ENCODE assay signal across 8 mouse cellular contexts in the genomic region with DNA sequence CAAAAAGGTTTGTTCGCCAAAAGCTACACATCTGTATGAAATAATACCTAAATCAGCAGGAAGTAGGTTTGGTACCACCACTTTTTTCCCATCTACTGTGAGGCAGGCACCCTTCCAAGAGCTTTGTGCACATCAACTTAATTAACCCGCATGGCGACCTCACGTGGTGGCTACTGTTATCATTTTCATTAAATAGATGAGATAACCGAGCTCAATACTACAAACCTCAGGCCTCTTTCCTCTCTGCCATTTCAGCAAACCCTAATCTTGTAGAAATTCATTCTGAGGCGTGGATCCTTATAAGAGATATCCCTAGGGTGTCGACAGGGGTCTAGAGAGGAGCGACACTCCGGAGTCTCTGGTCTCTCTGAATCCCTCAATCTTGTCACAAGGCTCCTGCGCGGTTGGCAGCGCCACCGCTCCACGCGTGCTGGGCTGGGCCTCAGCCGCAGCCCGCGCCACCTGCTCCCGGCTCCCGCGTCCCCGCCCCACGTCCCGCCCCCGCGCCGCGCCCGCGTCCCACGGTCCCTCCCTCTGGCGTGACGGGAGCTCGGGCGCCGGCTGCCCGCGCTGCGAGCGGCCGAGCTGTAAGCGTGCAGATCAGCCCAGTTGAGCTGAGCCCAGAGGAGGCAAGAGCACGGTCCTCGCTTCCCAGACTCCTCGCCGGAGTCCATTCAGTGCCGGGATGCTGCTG. TPM values are rescaled to one million over a fixed set of nuclear protein-coding genes. Genes with fewer than 3 reads are reported as not detected.
DNase-seq lines count a peak whose midpoint lies in the region; ATAC-seq lines count a peak whose summit lies in the region.

A gene (plus strand): TSS at position 533 of the 694 bp plus-strand sequence.

- H3K9me3 ChIP-seq in forebrain, embryonic 16.5 days (ENCODE audit: control insufficient read depth, low read length), result no peaks in the 10 kb centered on the region
- H3K9me3 ChIP-seq in hindbrain, embryonic 16.5 days (ENCODE audit: control insufficient read depth, low read length), result no peaks in the 10 kb centered on the region

- H3K36me3 ChIP-seq in forebrain, embryonic 16.5 days (ENCODE audit: control insufficient read depth, insufficient read depth), result no peaks in the 10 kb centered on the region
- H3K36me3 ChIP-seq in hindbrain, embryonic 16.5 days (ENCODE audit: control insufficient read depth, insufficient read depth, low read length), result no peaks in the 10 kb centered on the region

- under 1% methylated on average over 44 of the region's 47 CpGs for WGBS in forebrain, embryonic 16.5 days
- WGBS in hindbrain, embryonic 16.5 days, result under 1% methylated on average over 33 of the region's 47 CpGs

- peak within 1 kb of the TSS; percentile 84 for H3K27ac ChIP-seq in forebrain, embryonic 16.5 days (ENCODE audit: low read length)
- H3K27ac ChIP-seq in hindbrain, embryonic 16.5 days (ENCODE audit: low read depth, low read length), result peak within 1 kb of the TSS; percentile 97

- H3K4me1 ChIP-seq in forebrain, embryonic 16.5 days (replicated peaks; ENCODE audit: control insufficient read depth, insufficient read depth, low read length), result peaks cover 7% of the 10 kb centered on the region
- peaks cover 10% of the 10 kb centered on the region for H3K4me1 ChIP-seq in hindbrain, embryonic 16.5 days (ENCODE audit: control insufficient read depth, insufficient read depth, low read depth, low read length)

- peak within 1 kb of the TSS; percentile 59 for H3K4me2 ChIP-seq in forebrain, embryonic 16.5 days (ENCODE audit: low read length)
- H3K4me2 ChIP-seq in hindbrain, embryonic 16.5 days (ENCODE audit: low read length), result peak within 1 kb of the TSS; percentile 84

- H3K27me3 ChIP-seq in forebrain, embryonic 16.5 days (replicated peaks; ENCODE audit: control insufficient read depth, insufficient read depth, low read length), result peaks cover 9% of the 10 kb centered on the region
- H3K27me3 ChIP-seq in hindbrain, embryonic 16.5 days (replicated peaks; ENCODE audit: control insufficient read depth, insufficient read depth, low read length), result no peaks in the 10 kb centered on the region

- H3K4me3 ChIP-seq in forebrain, embryonic 16.5 days (replicated peaks; ENCODE audit: low read length), result peak within 1 kb of the TSS; percentile 57
- H3K4me3 ChIP-seq in hindbrain, embryonic 16.5 days (ENCODE audit: low read length), result peak within 1 kb of the TSS; percentile 79

- peak; percentile 96 for ATAC-seq in forebrain, embryonic 16.5 days
- peak; percentile 97 for ATAC-seq in hindbrain, embryonic 16.5 days

- peak; percentile 29 for DNase-seq in WW6 (ENCODE audit: low read depth, low spot score)
- peak; percentile 89 for DNase-seq in cerebellum, adult 11-12 months
- DNase-seq in left cerebral cortex, adult 11 months (ENCODE audit: low spot score), result peak; percentile 68
- DNase-seq in lung, postnatal 10 days, result peak; percentile 32
- peak; percentile 79 for DNase-seq in retina, embryonic 14.5 days (ENCODE audit: low spot score)
- DNase-seq in T-cell, adult 2 months (ENCODE audit: low spot score), result no peak

- H3K9ac ChIP-seq in forebrain, embryonic 16.5 days (replicated peaks; ENCODE audit: low read depth, low read length), result peak within 1 kb of the TSS; percentile 79
- peak within 1 kb of the TSS; percentile 90 for H3K9ac ChIP-seq in hindbrain, embryonic 16.5 days (ENCODE audit: low read depth, low read length)

RNA-seq across cellular contexts. Expression of the gene that starts here (rescaled TPM):
- 10.4 and 13.4 TPM in 2 replicates for polyA plus RNA-seq in forebrain, embryonic 16.5 days (2015; fragmentation: Nextera tagmentation; extraction: Ambion mirVana)
- polyA plus RNA-seq in hindbrain, embryonic 16.5 days (2015; fragmentation: Nextera tagmentation; extraction: Ambion mirVana), result 21.6 and 27.2 TPM in 2 replicates
